Mouse (Mus musculus) spleen, embryonic (tissue): ENCODE data around the gene Banp.

Source experiments
- CTCF ChIA-PET: fragments of 350-600 bp; sonication (Branson Sonifier 250); formaldehyde crosslinking; loops from one replicate; lab custom pipeline; 2022; lab: Charles Lee

Gene Banp

DNA sequence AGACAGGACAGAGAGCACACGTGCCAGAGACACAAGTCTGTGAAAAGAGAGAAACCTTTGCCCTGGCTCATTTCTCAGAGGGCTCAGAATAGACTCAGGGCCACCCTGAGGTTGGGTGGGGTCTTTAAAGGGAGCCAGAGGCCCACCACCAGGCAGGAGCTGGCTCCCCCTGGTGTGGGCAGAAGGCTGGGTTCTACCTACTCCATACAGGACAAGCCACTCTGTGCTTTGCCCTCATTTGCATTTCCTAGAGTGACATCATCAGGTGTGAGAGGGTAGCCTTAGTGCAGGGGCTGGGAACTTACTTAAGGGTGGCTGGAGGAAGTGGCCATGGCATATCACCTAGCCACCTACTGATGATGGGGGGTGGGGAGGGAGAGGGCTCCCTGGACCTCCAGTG, 106.6 kb downstream of the Banp start:
- CTCF ChIA-PET, result no interaction called here

DNA sequence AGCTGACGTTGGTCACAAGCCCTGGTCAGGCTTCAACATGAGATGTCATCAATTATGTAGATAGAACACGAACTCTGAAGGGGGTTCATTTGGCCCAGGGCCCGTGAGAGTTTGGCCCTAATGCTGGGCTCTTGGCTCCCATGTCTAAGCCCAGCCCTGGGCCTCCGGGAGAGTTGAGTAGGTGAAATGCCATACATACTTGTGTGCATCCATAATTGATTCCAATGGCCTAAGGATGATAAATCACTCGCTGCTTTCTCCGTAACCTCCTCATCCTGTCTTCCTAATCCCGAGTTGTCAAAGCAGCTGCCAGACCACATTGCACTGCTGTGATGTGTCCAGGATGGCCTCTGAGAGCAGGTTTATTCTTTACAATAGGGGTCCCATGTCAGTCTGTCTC, 107.3 kb downstream of the Banp start:
- CTCF ChIA-PET, result no interaction called here

DNA sequence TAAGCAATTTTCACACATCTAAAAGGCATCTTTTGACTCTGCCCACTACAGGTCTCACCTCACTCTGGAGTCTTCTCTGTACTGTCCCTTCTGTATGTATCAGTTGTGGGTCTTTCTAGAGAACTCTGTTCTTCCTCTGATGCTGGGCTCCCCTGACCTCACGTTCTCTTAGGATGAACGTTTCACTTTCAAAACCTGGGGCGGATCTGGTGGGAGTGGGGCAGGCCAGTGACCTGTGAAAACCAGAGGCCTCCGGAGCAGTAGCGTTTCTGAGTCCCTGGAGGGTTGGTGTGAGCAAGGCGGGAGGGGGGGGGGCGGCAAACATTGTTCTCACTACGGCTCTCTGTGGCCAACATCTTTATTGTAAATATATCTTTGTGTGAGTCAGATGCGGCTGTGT, 109.0 kb downstream of the Banp start:
- CTCF ChIA-PET, result no interaction called here

DNA sequence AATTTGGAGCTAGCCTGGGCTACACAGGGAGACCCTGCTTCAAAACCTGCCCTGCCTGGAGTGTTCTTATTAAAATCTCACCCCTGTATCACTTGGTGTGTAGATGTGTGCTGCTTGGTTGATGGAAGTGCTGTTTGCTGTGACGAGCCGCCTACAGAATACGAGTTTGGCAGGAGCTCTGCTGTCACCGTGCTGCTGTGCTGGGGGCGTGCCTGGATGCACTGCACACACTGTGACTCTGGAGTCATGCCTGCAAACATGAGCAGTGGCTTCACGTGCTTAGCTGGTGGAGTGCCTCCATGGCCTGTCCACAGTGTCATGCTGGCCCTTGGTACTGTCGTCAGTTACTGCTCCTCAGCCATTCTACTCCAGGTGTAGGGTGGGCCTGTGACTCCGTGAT, 109.4 kb downstream of the Banp start:
- CTCF ChIA-PET, result no interaction called here

DNA sequence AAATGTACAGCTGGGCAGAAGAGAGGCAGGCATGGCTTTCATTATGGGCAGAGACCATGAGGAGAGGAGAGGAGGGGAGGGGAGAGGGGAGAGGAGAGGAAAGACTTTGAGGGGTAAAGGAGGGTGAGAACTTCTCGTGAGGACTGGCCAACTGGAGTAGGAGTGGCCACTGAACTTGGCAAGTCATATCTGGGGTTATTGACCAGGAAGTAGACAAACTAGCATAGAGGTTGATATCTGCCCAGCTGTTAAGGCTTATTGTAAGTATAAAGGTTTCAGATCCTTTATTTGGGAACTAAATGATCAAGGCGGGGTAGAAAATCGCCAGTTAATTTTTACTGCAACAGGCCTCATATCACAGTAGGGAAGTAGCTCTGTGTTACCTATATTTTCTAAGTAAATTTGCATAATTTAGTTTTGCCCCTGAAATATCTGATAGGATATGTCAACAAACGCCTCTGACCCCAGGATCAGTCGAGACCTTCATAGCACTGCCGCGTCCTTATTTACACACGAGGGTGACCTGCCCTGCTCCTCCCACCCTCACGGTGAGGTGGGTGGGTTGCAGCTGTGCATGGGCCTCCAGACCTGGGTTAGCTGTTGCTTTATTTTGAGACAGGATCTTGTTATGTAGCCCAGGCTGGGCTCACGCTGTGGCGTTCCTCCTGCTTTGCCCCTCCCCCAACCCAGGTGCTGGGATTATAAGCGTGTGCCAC, 113.1 kb downstream of the Banp start:
- CTCF ChIA-PET, result interaction anchor here (0.6 kb wide), 1 partner anchor 1447 kb away, joined by 3 read pairs; no protein-coding TSS in a partner anchor

DNA sequence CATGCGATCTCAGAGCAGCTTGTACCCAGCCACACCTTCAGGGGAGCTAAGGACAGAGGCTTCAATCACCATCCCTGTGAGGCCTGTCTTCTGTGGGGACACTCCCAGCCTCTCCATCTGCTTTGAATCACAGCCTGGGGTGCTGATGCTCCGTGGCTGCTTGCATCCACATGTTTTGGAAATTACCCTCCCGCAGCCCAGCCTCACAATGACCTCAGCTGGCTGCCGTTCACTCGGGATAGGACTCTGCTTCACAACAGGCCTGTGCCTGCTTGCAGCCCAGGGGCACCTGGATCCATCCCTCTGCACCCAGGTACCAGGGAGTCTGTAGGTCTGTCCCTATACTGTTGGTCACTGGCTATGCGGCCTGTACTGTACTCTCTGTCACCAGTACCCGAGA, 114.8 kb downstream of the Banp start:
- CTCF ChIA-PET, result no interaction called here

DNA sequence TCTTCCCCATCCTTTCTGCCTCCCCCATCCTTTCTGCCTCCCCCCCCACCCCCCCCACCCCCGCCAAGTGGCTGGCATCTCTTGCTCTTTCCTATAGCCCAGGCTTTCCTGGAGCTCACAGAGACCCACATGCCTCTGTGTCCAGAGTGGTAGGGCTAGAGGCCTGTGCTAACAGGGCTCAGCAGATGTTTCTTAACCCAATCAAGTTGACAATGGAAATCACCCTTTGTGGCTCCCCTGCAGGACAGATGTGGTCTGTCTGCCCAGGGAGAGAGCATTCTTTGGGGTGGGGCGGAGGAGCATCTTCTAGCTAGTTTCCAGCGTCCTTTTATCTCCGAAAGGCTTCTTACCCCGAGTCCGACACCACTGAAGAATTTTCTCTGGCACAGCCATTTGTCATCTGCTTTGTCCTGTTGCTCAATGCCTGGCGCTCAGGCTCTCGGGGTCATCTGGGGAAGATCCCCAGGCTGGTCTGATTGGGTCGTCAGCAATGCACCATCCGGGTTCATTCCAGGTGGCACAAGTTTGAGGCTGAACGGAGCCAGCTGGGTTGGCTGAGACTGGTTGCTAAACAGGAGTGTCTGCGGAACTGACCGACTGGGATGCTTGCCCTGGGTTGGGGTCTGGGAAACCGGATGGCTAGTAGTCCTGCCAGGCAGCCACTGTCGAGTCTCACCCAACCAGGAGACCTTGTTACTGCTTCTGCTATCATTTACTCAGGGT, 118.4 kb downstream of the Banp start:
- CTCF ChIA-PET, result no interaction called here

DNA sequence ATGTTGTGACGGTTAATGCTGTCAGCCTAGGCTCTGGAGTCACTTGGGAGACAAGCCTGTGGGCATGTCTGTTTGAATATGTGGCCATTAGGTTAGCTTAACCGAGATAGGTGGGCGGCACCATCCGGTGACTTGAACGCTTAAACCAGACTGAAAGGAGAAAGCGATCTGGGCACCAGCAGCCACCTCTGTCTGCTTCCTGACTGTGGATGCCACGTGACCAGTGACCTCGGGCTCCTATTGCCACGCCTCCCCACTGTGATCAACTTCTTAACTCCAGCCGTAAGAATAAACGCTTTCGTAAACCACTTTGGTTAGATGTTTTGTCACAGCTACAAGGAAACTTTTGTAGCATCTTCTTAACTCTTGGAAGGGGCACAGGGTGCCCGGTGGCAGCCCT, 119.1 kb downstream of the Banp start:
- CTCF ChIA-PET, result no interaction called here

DNA sequence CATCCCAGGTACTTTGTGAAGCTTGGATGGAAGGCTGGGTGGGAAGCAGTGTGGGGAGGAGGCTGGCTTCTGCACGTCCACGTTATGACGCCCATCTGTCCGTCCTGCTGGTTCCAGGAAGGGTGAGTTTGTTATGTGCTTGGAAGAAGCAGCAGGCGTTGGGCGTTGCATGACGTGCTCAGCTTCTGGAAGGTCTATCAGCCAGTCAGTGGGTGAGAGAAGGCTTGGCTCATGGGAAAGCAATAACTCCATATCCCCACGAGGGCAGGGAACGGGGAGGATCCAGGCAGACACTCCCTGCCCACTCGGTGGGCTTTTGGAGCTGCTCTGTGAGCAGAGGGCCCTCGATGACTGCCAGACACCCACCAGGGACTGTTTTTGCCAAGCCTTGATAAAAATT, 119.7 kb downstream of the Banp start:
- CTCF ChIA-PET, result no interaction called here

DNA sequence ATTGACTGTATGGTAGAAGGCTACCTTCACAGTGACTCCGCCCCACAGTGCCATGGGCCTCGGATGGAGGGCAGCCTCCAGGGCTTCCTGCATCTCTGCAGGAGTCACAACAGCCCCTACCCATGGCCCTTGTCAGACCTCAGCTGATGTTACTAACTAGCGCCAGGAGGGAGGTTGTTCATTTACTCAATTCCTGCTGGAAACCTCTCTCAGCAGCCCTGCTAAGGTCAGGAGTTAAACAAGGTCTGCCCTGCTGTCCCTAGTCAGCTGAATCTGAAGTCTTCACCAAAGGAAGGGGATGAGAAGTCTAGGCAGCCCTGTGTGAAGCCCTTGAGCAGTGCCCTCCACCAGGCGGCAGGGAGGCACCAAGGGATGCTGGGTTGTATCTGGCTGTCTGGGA, 121.6 kb downstream of the Banp start:
- CTCF ChIA-PET, result no interaction called here

DNA sequence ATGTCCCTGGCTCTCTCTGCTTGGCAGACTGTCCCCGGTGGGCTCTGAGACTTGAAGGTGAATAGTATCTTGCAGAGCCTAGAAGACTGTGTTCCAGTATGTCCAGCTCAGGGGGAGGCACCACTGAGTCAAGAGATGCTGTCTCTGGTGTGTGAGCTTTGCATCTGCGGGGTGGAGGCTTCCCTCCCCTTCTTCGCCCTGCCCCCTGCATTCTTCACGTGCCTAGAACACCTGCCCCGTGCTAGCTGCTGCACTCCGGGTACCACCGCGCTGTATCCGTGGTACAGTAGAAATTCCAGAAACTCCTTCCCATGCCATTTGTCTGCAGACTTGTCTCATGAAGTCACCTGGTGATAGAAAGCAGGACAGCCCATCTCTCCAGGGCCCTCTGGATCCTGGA, 124.4 kb downstream of the Banp start:
- CTCF ChIA-PET, result no interaction called here

DNA sequence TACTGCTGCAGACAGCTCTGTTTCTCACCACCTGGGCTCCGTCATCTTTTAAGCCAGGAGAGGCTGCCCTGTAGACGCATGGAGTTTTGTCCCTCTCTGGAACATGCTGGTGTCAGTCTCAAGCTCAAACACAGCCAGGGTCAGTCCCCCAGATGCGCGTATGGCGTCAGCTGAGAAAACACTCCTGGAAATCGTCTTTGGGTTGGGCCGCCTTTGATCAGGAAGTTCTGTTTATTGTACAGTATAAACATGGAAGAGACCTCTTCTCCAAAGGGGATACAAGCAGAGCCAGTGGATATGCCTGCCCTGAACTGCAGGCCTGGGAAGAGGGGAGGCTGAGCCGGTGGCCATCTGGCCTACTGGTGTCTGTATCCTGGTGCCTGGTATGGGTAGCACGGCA, 124.9 kb downstream of the Banp start:
- CTCF ChIA-PET, result no interaction called here

DNA sequence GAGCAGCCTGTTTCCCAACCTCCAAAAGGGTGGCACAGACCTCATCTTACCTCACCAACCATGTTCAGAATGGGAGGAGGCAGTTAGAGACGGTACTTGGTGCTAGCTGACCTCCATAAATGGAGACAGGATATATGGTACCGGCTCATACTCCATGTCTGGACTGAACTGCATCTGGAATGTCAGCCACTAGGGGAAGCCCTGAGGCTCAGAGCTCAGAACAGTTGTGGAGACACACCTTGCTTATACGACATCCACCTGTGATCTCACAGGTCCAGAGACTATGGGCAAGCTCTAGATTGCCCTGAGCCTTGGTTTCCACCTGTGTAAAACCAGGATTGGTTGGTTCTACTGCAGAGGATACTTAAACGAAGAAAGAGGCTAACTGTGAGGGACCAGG, 125.4 kb downstream of the Banp start:
- CTCF ChIA-PET, result no interaction called here

DNA sequence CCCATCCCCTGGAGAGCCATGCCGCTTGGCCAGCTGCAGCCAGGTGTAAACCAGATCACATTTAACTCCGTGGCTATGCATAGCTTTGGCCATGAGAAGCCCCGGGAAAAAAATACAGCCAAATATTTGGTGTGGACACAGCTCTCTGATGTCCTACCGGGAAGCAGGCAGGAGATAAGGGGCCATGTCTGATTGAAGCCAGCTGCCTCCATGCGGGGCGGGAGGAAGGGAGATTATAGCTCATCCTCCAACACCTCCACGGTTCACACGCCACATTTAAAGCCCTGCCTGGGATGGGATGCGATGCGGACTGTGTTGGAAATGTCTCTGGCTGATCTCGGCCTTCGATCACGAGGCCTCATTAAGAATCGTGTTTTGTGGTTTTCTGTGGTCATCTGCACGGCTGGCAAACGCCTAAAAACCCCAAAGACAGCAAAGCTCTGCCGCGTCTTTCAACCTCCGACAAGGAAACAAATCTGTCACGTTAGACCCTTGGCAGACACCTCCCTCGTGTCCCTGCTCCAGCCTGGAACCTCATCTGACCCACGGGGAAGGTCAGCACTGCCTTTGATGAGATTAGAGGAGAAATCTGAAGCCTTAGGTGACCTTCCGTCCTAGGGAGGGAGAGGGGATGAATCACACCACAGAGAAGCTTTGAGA, 126.8 kb downstream of the Banp start:
- CTCF ChIA-PET, result no interaction called here

DNA sequence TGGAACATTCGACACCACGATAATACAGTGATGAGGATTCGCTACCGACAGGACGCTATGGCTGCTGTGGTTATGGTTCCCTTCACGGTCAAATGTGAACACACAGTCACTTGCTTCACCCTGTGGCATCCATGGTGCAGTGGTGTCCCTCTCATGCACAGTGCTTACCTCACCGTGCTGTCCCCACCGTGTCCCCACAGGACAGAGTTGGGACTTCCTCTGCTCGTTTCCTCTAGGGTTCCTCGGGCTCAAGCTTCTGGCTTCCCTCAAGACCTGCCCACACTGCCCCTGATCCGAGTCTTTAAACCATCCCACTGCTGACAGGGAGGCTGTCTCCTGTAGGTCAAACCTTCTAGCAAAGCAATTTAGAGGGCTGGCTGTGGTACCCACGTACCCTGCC, 128.8 kb downstream of the Banp start:
- CTCF ChIA-PET, result interaction anchor here (0.5 kb wide), 1 partner anchor 74 kb away, joined by 3 read pairs; no protein-coding TSS in a partner anchor
